Mouse (Mus musculus) intestine, postnatal 0 days (tissue): ENCODE results near the gene Racgap1. TPM values are rescaled to one million over a fixed set of nuclear protein-coding genes. Genes with fewer than 3 reads are reported as not detected.

Experiments
- ATAC-seq: fragments of 200-750 bp; cut with Nextera tagmentation; 2 replicates; pipeline ENCODE4 v1.8.0; 2017; ENCODE audit warnings: mild to moderate bottlenecking, moderate TSS enrichment, moderate library complexity
- H3K27ac ChIP-seq: fragments of 300-500 bp; sonication (generic); 2 replicates; pipeline ENCODE4 v1.5.1; 2014; ENCODE audit warnings: mild to moderate bottlenecking, low read depth, low read length, moderate library complexity
- H3K27me3 ChIP-seq: fragments of 300-500 bp; sonication (generic); replicated peaks from 2 replicates; pipeline ENCODE4 v1.6.1; 2014; ENCODE audit warnings: low read length, mixed read lengths; ENCODE audit not compliant: control insufficient read depth, insufficient read depth
- H3K36me3 ChIP-seq: fragments of 300-500 bp; sonication (generic); 2 replicates; pipeline ENCODE4 v1.6.1; 2014; ENCODE audit warnings: mild to moderate bottlenecking, moderate library complexity; ENCODE audit not compliant: control insufficient read depth, insufficient read depth
- H3K4me1 ChIP-seq: fragments of 300-500 bp; sonication (generic); replicated peaks from 2 replicates; pipeline ENCODE4 v1.6.1; 2014; ENCODE audit warnings: antibody characterized with exemption, low read length, mixed read lengths; ENCODE audit not compliant: control insufficient read depth, insufficient read depth
- H3K4me2 ChIP-seq: fragments of 300-500 bp; sonication (generic); replicated peaks from 2 replicates; pipeline ENCODE4 v1.6.1; 2014; ENCODE audit warnings: low read depth, mild to moderate bottlenecking, moderate library complexity
- H3K4me3 ChIP-seq: fragments of 300-500 bp; sonication (generic); 2 replicates; pipeline ENCODE4 v1.5.1; 2014; ENCODE audit warnings: low read depth, low read length
- H3K9ac ChIP-seq: fragments of 300-500 bp; sonication (generic); 2 replicates; pipeline ENCODE4 v1.6.1; 2014; ENCODE audit warnings: mild to moderate bottlenecking, low read depth, low read length
- H3K9me3 ChIP-seq: fragments of 300-500 bp; sonication (generic); 2 replicates; pipeline ENCODE4 v1.6.1; 2016; ENCODE audit warnings: mixed run types; ENCODE audit not compliant: control insufficient read depth
- CTCF ChIP-seq: sonication (generic); IDR thresholded peaks from 2 replicates; pipeline ENCODE4 v1.5.1; 2016; ENCODE audit warnings: low read depth, mild to moderate bottlenecking, control low read depth, antibody characterized with exemption, moderate library complexity
- WGBS: fragments of 180-500 bp; shearing (Covaris S2); extraction: QIAGEN DNeasy Blood & Tissue Kit; methylation state at CpG from one replicate; pipeline ENCODE4 v1.1.7; 2014; 5-methylcytosine and 5-hydroxymethylcytosine counted together
- polyA plus RNA-seq: library from polyadenylated mRNA; unstranded; fragments of >200 nt; fragmentation: Nextera tagmentation; extraction: Ambion mirVana; gene quantifications from 2 replicates; pipeline ENCODE4 v1.2.1, GENCODE M21; 2015

Racgap1 gene
- polyA plus RNA-seq, 1 experiment from 2014 or later: 25.7 TPM

- Histone ChIP-seq H3K27me3 (peaks cover 56% of the 10 kb centered on the region), H3K9ac (no peak overlapping the region), H3K4me1 (peaks cover 3% of the 10 kb centered on the region), H3K4me2 (no peak overlapping the region), H3K4me3 (no peak overlapping the region), H3K9me3 (no peaks in the 10 kb centered on the region), H3K36me3 (no peaks in the 10 kb centered on the region), H3K27ac (no peak overlapping the region)
- 3% methylated on average over 12 of the region's 12 CpGs for WGBS
- no peak for ATAC-seq
- TF ChIP-seq CTCF: peak; percentile 94
Measured at GRCm38 (mm10) chr15:99668881-99669280, 17.4 kb upstream of the Racgap1 start.

GRCm38 (mm10) chr15:99667544-99667943 is 16.1 kb upstream of the Racgap1 start:
- no peak overlapping the region for H3K4me3 ChIP-seq
- no peak overlapping the region for H3K27ac ChIP-seq
- no peak for ATAC-seq
- TF ChIP-seq CTCF: 0 out of 2 replicates have a peak, but pooled peaks have one; percentile 23
- peaks cover 3% of the 10 kb centered on the region for H3K4me1 ChIP-seq
- H3K36me3 ChIP-seq: no peaks in the 10 kb centered on the region
- WGBS: 100% methylated on average over 2 of the region's 2 CpGs
- H3K4me2 ChIP-seq: no peak overlapping the region
- no peaks in the 10 kb centered on the region for H3K9me3 ChIP-seq
- H3K27me3 ChIP-seq: peaks cover 54% of the 10 kb centered on the region
- no peak overlapping the region for H3K9ac ChIP-seq

- Histone ChIP-seq H3K4me1 (peaks cover 3% of the 10 kb centered on the region), H3K27ac (no peak overlapping the region), H3K4me3 (peak overlapping the region; percentile 38), H3K4me2 (peak overlapping the region; percentile 78), H3K27me3 (peaks cover 30% of the 10 kb centered on the region), H3K9ac (peak overlapping the region; percentile 17; the same call in 1 of the 2 replicates), H3K36me3 (no peaks in the 10 kb centered on the region), H3K9me3 (no peaks in the 10 kb centered on the region)
- WGBS: under 1% methylated on average over 51 of the region's 52 CpGs
- ATAC-seq: peak; percentile 81
- TF ChIP-seq CTCF: 0 out of 2 replicates have a peak, but pooled peaks have one; percentile 7
Measured at GRCm38 (mm10) chr15:99664600-99665451, 13.4 kb upstream of the Racgap1 start.

- H3K4me3 ChIP-seq: peak overlapping the region; percentile 38
- H3K27me3 ChIP-seq: peaks cover 22% of the 10 kb centered on the region
- H3K4me1 ChIP-seq: peaks cover 3% of the 10 kb centered on the region
- TF ChIP-seq CTCF: no peak
- WGBS: 2% methylated on average over 17 of the region's 17 CpGs
- no peaks in the 10 kb centered on the region for H3K9me3 ChIP-seq
- H3K4me2 ChIP-seq: peak overlapping the region; percentile 78
- H3K27ac ChIP-seq: no peak overlapping the region
- H3K9ac ChIP-seq: no peak overlapping the region
- no peaks in the 10 kb centered on the region for H3K36me3 ChIP-seq
- ATAC-seq: 0 out of 2 replicates have a peak, but pooled peaks have one; percentile 12
Measured at GRCm38 (mm10) chr15:99663964-99664599, 12.6 kb upstream of the Racgap1 start.

- Histone ChIP-seq H3K4me3 (no peak overlapping the region), H3K9me3 (no peaks in the 10 kb centered on the region), H3K9ac (no peak overlapping the region), H3K4me1 (peaks cover 3% of the 10 kb centered on the region), H3K27ac (no peak overlapping the region), H3K36me3 (no peaks in the 10 kb centered on the region), H3K27me3 (peaks cover 15% of the 10 kb centered on the region; the same call in 1 of the 2 replicates), H3K4me2 (no peak overlapping the region)
- ATAC-seq: no peak
- 59% methylated on average over 7 of the region's 7 CpGs for WGBS
- no peak for TF ChIP-seq CTCF
Measured at GRCm38 (mm10) chr15:99662371-99662770, 10.9 kb upstream of the Racgap1 start.

GRCm38 (mm10) chr15:99661121-99661830 is 9.8 kb upstream of the Racgap1 start:
- Histone ChIP-seq H3K4me3 (no peak overlapping the region), H3K9me3 (no peaks in the 10 kb centered on the region), H3K4me1 (peaks cover 3% of the 10 kb centered on the region), H3K36me3 (no peaks in the 10 kb centered on the region), H3K27ac (no peak overlapping the region), H3K9ac (no peak overlapping the region), H3K27me3 (peaks cover 12% of the 10 kb centered on the region; the same call in 1 of the 2 replicates), H3K4me2 (no peak overlapping the region)
- 95% methylated on average over 15 of the region's 15 CpGs for WGBS
- no peak for ATAC-seq
- TF ChIP-seq CTCF: no peak
